Mouse (Mus musculus): ENCODE measurements around the gene Dpp10. TPM values are rescaled to one million over a fixed set of nuclear protein-coding genes. Genes with fewer than 3 reads are reported as not detected.

Dpp10 gene
- polyA plus RNA-seq, 1 experiment, result not detected

DNA sequence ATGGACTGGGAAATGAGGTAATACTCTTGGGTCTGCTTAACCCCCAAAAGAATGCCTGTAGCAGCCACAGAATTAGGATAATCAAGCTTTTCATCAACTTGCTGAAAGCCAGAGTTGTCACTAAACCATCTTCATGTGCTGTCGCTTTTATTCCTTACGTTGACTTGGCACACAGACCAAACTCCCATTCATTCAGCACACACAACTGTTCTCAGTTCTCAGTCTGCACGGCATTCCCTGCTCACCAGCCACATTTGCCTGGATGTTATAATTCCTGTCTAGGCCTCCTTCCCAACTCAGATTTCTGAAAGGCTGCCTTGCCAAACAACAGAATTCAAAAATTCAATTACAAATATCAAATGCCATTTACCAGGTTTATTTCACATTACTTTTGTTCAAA is 49.6 kb downstream of the Dpp10 start:
- no peak overlapping the region for H3K4me3 ChIP-seq (replicated peaks; ENCODE audit: extremely low read depth, low read depth, low read length)
- no peaks in the 10 kb centered on the region for H3K4me1 ChIP-seq (ENCODE audit: control insufficient read depth, insufficient read depth, low read length)
- DNase-seq, result no peak
- TF ChIP-seq CTCF (IDR thresholded peaks at IDR 0.05; ENCODE audit: insufficient read depth, low read length), result no peak
- TF ChIP-seq POLR2A (IDR thresholded peaks at IDR 0.05; ENCODE audit: borderline replicate concordance, extremely low read depth, low read depth, low read length), result no peak
- 81% methylated on average over 3 of the region's 3 CpGs for WGBS

GRCm38 (mm10) chr1:123985324-123986024 is 59.9 kb downstream of the Dpp10 start:
- Histone ChIP-seq H3K4me3 (replicated peaks; ENCODE audit: extremely low read depth, low read depth, low read length) (no peak overlapping the region), H3K4me1 (ENCODE audit: control insufficient read depth, insufficient read depth, low read length) (no peaks in the 10 kb centered on the region)
- WGBS, result 52% methylated on average over 2 of the region's 2 CpGs
- TF ChIP-seq CTCF (IDR thresholded peaks at IDR 0.05; ENCODE audit: insufficient read depth, low read length), result no peak
- no peak for TF ChIP-seq POLR2A (IDR thresholded peaks at IDR 0.05; ENCODE audit: borderline replicate concordance, extremely low read depth, low read depth, low read length)
- no peak for DNase-seq

GRCm38 (mm10) chr1:123978597-123978996 is 66.8 kb downstream of the Dpp10 start:
- 42% methylated on average over 1 of the region's 1 CpGs for WGBS
- Histone ChIP-seq H3K4me1 (ENCODE audit: control insufficient read depth, insufficient read depth, low read length) (no peaks in the 10 kb centered on the region), H3K4me3 (replicated peaks; ENCODE audit: extremely low read depth, low read depth, low read length) (no peak overlapping the region)
- TF ChIP-seq POLR2A (IDR thresholded peaks at IDR 0.05; ENCODE audit: borderline replicate concordance, extremely low read depth, low read depth, low read length) (no peak), CTCF (IDR thresholded peaks at IDR 0.05; ENCODE audit: insufficient read depth, low read length) (no peak)
- no peak for DNase-seq

GRCm38 (mm10) chr1:123974621-123975020 is 70.7 kb downstream of the Dpp10 start:
- H3K4me3 ChIP-seq (replicated peaks; ENCODE audit: extremely low read depth, low read depth, low read length), result no peak overlapping the region
- DNase-seq, result no peak
- H3K4me1 ChIP-seq (ENCODE audit: control insufficient read depth, insufficient read depth, low read length), result no peaks in the 10 kb centered on the region
- WGBS, result 23% methylated on average over 3 of the region's 3 CpGs
- no peak for TF ChIP-seq POLR2A (IDR thresholded peaks at IDR 0.05; ENCODE audit: borderline replicate concordance, extremely low read depth, low read depth, low read length)
- no peak for TF ChIP-seq CTCF (IDR thresholded peaks at IDR 0.05; ENCODE audit: insufficient read depth, low read length)

GRCm38 (mm10) chr1:123946149-123946548 is 99.2 kb downstream of the Dpp10 start:
- no peak for TF ChIP-seq CTCF (IDR thresholded peaks at IDR 0.05; ENCODE audit: insufficient read depth, low read length)
- TF ChIP-seq POLR2A (IDR thresholded peaks at IDR 0.05; ENCODE audit: borderline replicate concordance, extremely low read depth, low read depth, low read length), result no peak
- WGBS, result 82% methylated on average over 4 of the region's 4 CpGs
- Histone ChIP-seq H3K4me1 (ENCODE audit: control insufficient read depth, insufficient read depth, low read length) (no peaks in the 10 kb centered on the region), H3K4me3 (replicated peaks; ENCODE audit: extremely low read depth, low read depth, low read length) (no peak overlapping the region)
- DNase-seq, result no peak

DNA sequence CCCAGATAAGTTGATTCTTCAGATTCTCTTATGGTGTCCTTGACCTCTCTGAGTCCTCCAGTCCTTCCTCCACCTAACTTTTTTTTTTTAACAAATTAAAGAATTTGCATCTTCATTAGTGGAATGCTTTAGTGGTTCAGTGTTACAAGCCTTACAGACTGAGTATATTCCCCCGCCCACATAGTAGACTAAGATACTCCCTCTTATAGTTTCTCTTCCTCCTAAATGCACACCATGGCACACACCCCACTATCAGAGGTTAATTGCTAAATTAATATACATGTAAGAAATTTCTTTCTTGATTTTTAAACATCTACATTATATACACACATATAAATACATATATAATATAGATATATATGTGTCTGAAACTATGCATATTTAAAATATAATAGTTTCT is 104.5 kb downstream of the Dpp10 start:
- DNase-seq, result no peak
- Histone ChIP-seq H3K4me1 (ENCODE audit: control insufficient read depth, insufficient read depth, low read length) (no peaks in the 10 kb centered on the region), H3K4me3 (replicated peaks; ENCODE audit: extremely low read depth, low read depth, low read length) (no peak overlapping the region)
- WGBS, result 87% methylated on average over 1 of the region's 1 CpGs
- TF ChIP-seq POLR2A (IDR thresholded peaks at IDR 0.05; ENCODE audit: borderline replicate concordance, extremely low read depth, low read depth, low read length), result no peak
- TF ChIP-seq CTCF (IDR thresholded peaks at IDR 0.05; ENCODE audit: insufficient read depth, low read length), result no peak

DNA sequence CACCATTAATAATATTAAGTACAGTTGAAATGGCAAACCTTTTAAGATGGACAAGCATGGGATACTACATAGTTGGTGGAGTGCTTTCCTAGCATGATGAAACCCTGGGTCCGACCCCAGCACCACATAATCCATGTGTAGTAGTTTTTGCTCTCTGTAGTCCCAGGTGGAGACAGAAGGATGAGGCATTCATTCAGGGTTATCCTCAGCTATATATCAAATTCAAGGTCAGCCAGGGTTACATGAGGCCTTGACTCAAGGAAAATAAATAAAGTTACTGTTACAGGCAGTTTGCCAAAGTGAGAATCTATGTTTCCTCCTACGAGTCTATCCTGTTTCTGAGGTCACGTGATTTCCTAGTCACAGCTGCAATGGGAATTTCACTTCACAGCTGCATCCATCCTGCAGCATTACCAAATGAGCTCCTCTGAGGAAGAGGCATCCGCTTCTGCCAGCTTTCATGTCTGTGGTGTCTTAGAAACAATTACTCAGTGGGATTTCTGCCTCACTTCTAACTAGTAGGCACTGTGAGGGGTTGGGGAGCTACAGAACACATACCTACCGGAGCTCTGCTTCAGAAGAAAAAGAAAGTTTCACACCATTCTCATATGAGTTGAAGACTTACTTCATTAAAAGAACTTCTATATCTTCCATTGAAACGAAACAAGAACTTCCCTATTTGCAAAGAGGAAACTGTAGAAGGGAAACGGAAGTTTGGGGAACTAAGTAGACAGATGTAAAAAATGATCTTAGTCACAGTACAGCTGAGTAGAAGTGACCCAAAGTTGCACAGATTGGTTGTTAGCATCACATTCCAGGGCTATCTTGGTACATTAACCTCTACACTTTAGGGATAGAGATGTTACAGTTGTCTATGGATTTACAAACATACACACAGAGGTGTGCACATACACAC is 111.3 kb downstream of the Dpp10 start:
- no peak for TF ChIP-seq CTCF (IDR thresholded peaks at IDR 0.05; ENCODE audit: insufficient read depth, low read length)
- no peak for TF ChIP-seq POLR2A (IDR thresholded peaks at IDR 0.05; ENCODE audit: borderline replicate concordance, extremely low read depth, low read depth, low read length)
- no peak for DNase-seq
- WGBS, result 40% methylated on average over 7 of the region's 7 CpGs
- Histone ChIP-seq H3K4me1 (ENCODE audit: control insufficient read depth, insufficient read depth, low read length) (no peaks in the 10 kb centered on the region), H3K4me3 (replicated peaks; ENCODE audit: extremely low read depth, low read depth, low read length) (no peak overlapping the region)

- 59% methylated on average over 3 of the region's 3 CpGs for WGBS
- Histone ChIP-seq H3K4me3 (replicated peaks; ENCODE audit: extremely low read depth, low read depth, low read length) (no peak overlapping the region), H3K4me1 (ENCODE audit: control insufficient read depth, insufficient read depth, low read length) (no peaks in the 10 kb centered on the region)
- no peak for TF ChIP-seq POLR2A (IDR thresholded peaks at IDR 0.05; ENCODE audit: borderline replicate concordance, extremely low read depth, low read depth, low read length)
- TF ChIP-seq CTCF (IDR thresholded peaks at IDR 0.05; ENCODE audit: insufficient read depth, low read length), result no peak
- no peak for DNase-seq
Observed at GRCm38 (mm10) chr1:123928003-123928370, 117.4 kb downstream of the Dpp10 start.

DNA sequence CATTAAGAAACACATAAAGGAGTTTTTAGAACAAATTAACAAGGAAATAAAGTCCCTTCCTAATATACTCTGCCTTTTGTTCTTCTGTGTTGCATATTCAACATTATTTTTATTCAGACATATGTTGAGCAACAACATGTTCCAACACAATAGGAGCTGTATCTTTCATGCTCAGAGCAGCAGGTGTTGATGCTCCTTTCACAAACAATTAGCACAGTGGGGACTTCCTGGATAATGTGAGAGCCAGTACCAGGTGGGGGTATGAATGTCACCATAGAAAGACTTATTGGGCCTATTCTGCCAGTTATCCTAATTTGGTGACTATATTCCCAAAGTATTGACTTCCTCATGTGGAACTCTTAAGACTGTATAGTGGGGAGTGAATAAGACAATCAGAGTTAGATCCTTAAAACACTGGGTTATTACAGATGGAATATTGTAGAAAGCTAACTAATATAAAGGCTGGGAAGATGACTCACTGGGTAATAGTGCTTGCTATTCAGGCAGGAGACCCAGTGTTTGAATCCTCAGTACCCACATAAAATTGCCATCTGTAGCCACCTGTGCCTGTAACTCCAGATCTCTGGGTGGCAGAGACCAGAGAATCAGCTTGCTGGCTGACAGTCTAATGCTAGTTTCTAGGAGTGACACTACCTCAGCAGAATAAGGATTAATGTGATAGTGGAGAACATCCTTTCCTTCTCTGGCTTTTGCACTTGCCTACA is 117.9 kb downstream of the Dpp10 start:
- no peak for DNase-seq
- no peaks in the 10 kb centered on the region for H3K4me1 ChIP-seq (ENCODE audit: control insufficient read depth, insufficient read depth, low read length)
- H3K4me3 ChIP-seq (replicated peaks; ENCODE audit: extremely low read depth, low read depth, low read length), result no peak overlapping the region
- no peak for TF ChIP-seq POLR2A (IDR thresholded peaks at IDR 0.05; ENCODE audit: borderline replicate concordance, extremely low read depth, low read depth, low read length)
- TF ChIP-seq CTCF (IDR thresholded peaks at IDR 0.05; ENCODE audit: insufficient read depth, low read length), result no peak
